Mouse (Mus musculus) heart, adult 2 months (tissue): Measurements from ENCODE around the gene H6pd. TPM values are rescaled to one million over a fixed set of nuclear protein-coding genes. Genes with fewer than 3 reads are reported as not detected.

Experiments
- DNase-seq, 2 experiments: peaks; one replicate each; pipeline ENCODE4 v3.0.0; 2021
- H3K27ac ChIP-seq: fragments of 200-600 bp; 2 replicates; pipeline ENCODE4 v1.8.1; 2022
- H3K27me3 ChIP-seq: fragments of 200-500 bp; 2 replicates; pipeline ENCODE4 v1.6.1; 2012; ENCODE audit warnings: mild to moderate bottlenecking, low read length, inconsistent platforms, mixed read lengths; ENCODE audit not compliant: control insufficient read depth, insufficient read depth
- H3K36me3 ChIP-seq: fragments of 200-500 bp; 2 replicates; pipeline ENCODE4 v1.6.1; 2012; ENCODE audit warnings: low read length, inconsistent platforms; ENCODE audit not compliant: control insufficient read depth, insufficient read depth
- H3K4me1 ChIP-seq: fragments of 200-500 bp; 2 replicates; pipeline ENCODE4 v1.6.1; 2011; ENCODE audit warnings: low read length; ENCODE audit not compliant: control insufficient read depth, insufficient read depth
- H3K4me3 ChIP-seq: fragments of 200-600 bp; 2 replicates; pipeline ENCODE4 v1.8.1; 2022
- H3K79me2 ChIP-seq: fragments of 200-500 bp; replicated peaks from 2 replicates; pipeline ENCODE4 v1.6.1; 2012; ENCODE audit warnings: mild to moderate bottlenecking, inconsistent platforms, low read length, moderate library complexity, mixed read lengths; ENCODE audit not compliant: control insufficient read depth, insufficient read depth
- H3K9ac ChIP-seq: fragments of 200-500 bp; 2 replicates; pipeline ENCODE4 v1.6.1; 2012; ENCODE audit warnings: low read depth, mild to moderate bottlenecking, control low read depth, inconsistent platforms, low read length, mixed read lengths
- CTCF ChIP-seq: fragments of 200-600 bp; IDR thresholded peaks from 2 replicates; pipeline ENCODE4 v1.8.1; 2022; ENCODE audit warnings: antibody characterized with exemption, mild to moderate bottlenecking, moderate library complexity
- EP300 ChIP-seq: fragments of 200-500 bp; IDR thresholded peaks from 2 replicates; pipeline ENCODE4 v1.6.1; 2011; ENCODE audit warnings: low read depth, low read length, control low read depth; ENCODE audit not compliant: insufficient read depth
- POLR2A ChIP-seq: fragments of 200-500 bp; IDR thresholded peaks from 2 replicates; pipeline ENCODE4 v1.6.1; 2011; ENCODE audit warnings: mild to moderate bottlenecking, low read depth, low read length, control low read depth; ENCODE audit not compliant: insufficient read depth
- WGBS: fragments of 180-500 bp; shearing (Covaris S2); methylation state at CpG from one replicate; pipeline ENCODE4 v1.1.7; 2018; 5-methylcytosine and 5-hydroxymethylcytosine counted together
- intact Hi-C: fragments of 180-260 bp; cut with DNase I; formaldehyde crosslinking; loops from one replicate; pipeline ENCODE4 v1.15.1; 2025
- polyA plus RNA-seq: library from polyadenylated mRNA; depleted of rRNA; stranded (reverse); fragments of >200 nt; gene quantifications from 2 replicates; pipeline ENCODE4 v1.2.3, GENCODE M21; 2012
- total RNA-seq, 2 experiments: library from RNA; stranded (reverse); gene quantifications; 2 replicates each; pipeline ENCODE4 v1.2.3; 2021

H6pd gene
- total and polyA plus RNA-seq, 3 experiments, result 27.4 to 44.2 (median 39.0) TPM

DNA sequence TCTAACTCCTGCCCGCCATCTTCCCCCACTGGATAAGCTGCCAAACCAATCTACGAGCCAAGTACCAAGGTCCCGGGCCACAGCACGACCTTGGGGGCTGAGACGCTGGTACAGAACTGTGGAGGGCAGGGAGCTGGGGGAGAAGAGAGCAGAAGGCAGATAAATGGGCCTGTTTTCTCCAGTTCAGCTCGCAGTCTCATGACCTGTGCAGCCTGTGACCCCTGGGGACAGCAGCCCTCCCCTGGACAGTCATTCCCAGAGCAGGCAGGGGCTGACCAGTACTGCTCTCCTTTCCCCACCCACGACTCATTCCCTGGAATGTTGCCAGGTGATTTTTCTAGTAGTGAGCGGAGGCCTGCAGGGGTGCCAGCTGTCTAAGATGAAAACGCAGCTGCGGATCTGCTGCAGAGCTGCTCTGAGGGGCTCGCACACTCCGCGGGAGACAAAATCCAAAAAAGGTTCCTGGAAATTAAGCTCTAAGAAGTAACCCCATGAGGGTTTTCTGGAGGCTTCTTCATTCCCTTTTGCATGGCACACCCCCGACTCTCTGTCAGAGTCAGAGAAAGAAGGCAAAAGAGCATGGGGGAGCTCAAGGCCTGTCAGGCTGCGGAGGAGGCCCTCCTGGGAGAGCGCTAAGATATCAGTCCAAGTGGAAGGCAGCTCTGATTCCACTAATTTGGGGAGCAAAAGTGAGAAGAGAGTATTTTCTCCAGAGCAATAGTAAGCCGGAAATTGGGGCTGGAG is 30.9 kb downstream of the H6pd start:
- Histone ChIP-seq H3K27me3 (no peaks in the 10 kb centered on the region), H3K9ac (no peak overlapping the region), H3K79me2 (no peaks in the 10 kb centered on the region), H3K27ac (no peak overlapping the region), H3K4me1 (peaks cover 11% of the 10 kb centered on the region), H3K4me3 (no peak overlapping the region), H3K36me3 (no peaks in the 10 kb centered on the region)
- TF ChIP-seq CTCF, result no peak
- TF ChIP-seq EP300, result no peak
- TF ChIP-seq POLR2A, result no peak
- WGBS, result 50% methylated on average over 17 of the region's 17 CpGs
- intact Hi-C loops, result no loop called here
- peak in 1 of 2 experiments; percentile 30 for DNase-seq

DNA sequence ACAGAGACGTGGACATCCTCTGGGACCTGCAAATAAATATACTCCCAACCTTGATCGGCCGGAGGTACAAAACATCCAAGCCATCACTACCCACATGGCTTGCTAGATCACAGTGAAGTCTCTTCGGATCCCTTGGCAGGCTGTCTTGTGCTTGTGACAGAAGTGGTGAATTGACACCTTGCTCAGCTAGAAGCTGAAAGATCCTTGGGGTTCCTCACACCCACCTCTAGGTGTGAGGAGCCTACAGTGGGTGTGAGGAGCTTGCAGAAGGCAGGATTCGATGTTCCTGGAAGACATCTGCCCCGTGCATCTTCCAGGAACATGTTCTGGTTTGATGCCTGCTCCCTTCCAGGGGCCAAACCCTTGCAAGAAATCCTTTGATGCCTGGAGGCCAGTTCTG is 31.6 kb downstream of the H6pd start:
- TF ChIP-seq EP300, result no peak
- TF ChIP-seq CTCF, result no peak
- no peak for TF ChIP-seq POLR2A
- Histone ChIP-seq H3K36me3 (no peaks in the 10 kb centered on the region), H3K27ac (no peak overlapping the region), H3K79me2 (no peaks in the 10 kb centered on the region), H3K27me3 (no peaks in the 10 kb centered on the region), H3K9ac (no peak overlapping the region), H3K4me1 (peaks cover 11% of the 10 kb centered on the region), H3K4me3 (no peak overlapping the region)
- intact Hi-C loops, result no loop called here
- WGBS, result 82% methylated on average over 6 of the region's 6 CpGs
- no peak for DNase-seq

DNA sequence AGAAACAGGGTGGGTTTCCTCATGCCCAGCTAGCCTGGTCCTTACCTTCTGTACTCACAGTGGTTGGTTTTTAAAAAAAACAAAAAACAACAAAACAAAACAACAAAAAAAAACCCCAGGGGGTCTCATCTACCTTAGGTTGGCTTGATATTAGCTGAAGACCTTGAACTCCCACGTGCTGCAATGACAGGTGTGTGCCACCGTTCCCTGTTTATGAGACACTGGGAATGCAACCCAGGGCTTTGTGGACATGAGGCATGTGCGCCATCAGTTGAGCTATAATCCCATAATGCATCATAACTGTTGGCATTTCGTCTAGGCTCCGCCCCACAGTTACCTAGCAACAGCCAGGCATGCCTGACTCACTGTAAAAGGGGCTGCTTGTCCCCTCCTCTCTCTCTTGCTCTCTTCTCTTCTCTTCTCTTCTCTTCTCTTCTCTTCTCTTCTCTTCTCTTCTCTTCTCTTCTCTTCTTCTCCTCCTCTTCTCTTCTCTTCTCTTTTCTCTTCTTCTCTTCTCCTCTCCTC is 33.0 kb downstream of the H6pd start:
- no peak overlapping the region for H3K9ac ChIP-seq
- H3K36me3 ChIP-seq, result no peaks in the 10 kb centered on the region
- no peak for DNase-seq
- no peaks in the 10 kb centered on the region for H3K79me2 ChIP-seq
- intact Hi-C loops, result no loop called here
- peaks cover 11% of the 10 kb centered on the region for H3K4me1 ChIP-seq
- no peaks in the 10 kb centered on the region for H3K27me3 ChIP-seq
- no peak overlapping the region for H3K4me3 ChIP-seq
- 86% methylated on average over 5 of the region's 5 CpGs for WGBS
- no peak overlapping the region for H3K27ac ChIP-seq
- no peak for TF ChIP-seq EP300
- no peak for TF ChIP-seq POLR2A
- no peak for TF ChIP-seq CTCF

DNA sequence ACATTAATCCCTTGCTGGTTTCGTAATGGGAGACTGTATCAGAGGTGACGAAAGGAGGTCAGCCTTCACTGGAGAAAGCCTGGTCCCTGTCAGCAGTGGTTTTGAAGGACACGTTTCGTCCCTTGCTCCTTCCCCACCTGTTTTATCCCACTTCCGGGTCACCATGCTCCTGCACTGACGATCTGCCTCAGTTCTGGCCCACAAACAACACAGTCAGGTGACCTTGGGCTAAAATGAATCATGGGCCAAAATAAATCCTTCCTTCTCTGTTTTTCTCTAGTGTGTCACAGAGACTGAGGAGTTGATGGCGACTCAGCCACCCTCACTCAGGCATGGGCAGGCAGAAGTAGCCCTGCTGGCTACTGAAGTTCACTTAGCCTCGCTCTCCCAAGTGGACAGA is 33.5 kb downstream of the H6pd start:
- no peaks in the 10 kb centered on the region for H3K79me2 ChIP-seq
- no peak overlapping the region for H3K9ac ChIP-seq
- intact Hi-C loops, result no loop called here
- H3K27me3 ChIP-seq, result no peaks in the 10 kb centered on the region
- H3K36me3 ChIP-seq, result no peaks in the 10 kb centered on the region
- peaks cover 11% of the 10 kb centered on the region for H3K4me1 ChIP-seq
- no peak for TF ChIP-seq CTCF
- no peak for TF ChIP-seq EP300
- no peak for TF ChIP-seq POLR2A
- WGBS, result 55% methylated on average over 8 of the region's 8 CpGs
- no peak overlapping the region for H3K27ac ChIP-seq
- DNase-seq, result no peak
- H3K4me3 ChIP-seq, result no peak overlapping the region

DNA sequence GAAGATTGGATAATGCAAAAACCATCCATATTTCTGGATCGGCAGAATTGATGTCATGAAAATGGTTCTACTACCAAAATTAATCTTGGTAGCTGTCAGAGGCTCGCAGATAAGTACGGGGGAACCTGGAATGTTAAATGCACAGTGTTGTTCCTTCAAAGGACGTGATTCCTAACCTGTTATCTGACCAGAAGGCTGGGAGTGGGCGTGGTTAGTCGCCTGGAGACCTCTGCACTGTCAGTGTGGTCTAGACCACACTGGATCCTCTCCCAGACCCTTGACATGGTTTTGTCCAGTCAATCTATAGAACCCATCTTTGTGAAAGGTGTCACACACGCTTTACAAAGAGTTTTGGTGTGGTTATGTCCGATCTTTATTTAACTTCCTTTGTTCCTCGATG is 37.4 kb downstream of the H6pd start:
- no peak for DNase-seq
- Histone ChIP-seq H3K4me1 (peaks cover 4% of the 10 kb centered on the region; the same call in 1 of the 2 replicates), H3K36me3 (no peaks in the 10 kb centered on the region), H3K9ac (no peak overlapping the region), H3K27ac (no peak overlapping the region), H3K79me2 (no peaks in the 10 kb centered on the region), H3K4me3 (no peak overlapping the region), H3K27me3 (no peaks in the 10 kb centered on the region)
- intact Hi-C loops, result no loop called here
- 61% methylated on average over 9 of the region's 9 CpGs for WGBS
- no peak for TF ChIP-seq CTCF
- no peak for TF ChIP-seq EP300
- no peak for TF ChIP-seq POLR2A

DNA sequence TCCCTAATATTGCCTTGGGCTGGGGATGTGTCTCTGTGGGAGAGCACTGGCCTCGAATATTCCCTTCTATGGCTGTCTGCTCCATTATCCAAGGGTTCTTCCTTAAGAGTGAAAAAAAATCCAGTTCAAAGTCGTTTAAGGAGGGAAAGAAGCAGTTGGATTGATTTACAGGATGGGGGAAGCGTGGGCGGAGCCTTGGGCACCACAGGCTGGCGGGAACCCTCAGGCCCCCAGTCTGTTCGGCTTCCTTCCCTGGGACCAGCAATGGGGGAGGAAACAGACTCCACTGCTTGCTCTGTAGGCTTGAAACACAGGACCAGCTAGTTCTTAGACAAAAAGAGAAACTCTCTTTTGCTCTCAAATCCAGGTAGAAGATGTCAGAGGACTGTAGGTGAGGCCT is 40.3 kb downstream of the H6pd start:
- no peak overlapping the region for H3K9ac ChIP-seq
- TF ChIP-seq EP300 (no peak), POLR2A (no peak), CTCF (no peak)
- WGBS, result 37% methylated on average over 6 of the region's 6 CpGs
- no peaks in the 10 kb centered on the region for H3K79me2 ChIP-seq
- H3K36me3 ChIP-seq, result no peaks in the 10 kb centered on the region
- no peak overlapping the region for H3K27ac ChIP-seq
- DNase-seq, result no peak
- 0 out of 2 replicates have a peak, but pooled peaks cover 2% of the 10 kb centered on the region for H3K4me1 ChIP-seq
- H3K27me3 ChIP-seq, result no peaks in the 10 kb centered on the region
- intact Hi-C loops, result no loop called here
- H3K4me3 ChIP-seq, result no peak overlapping the region
